Mouse (Mus musculus): ENCODE results near the gene Olfr1424.

DNA sequence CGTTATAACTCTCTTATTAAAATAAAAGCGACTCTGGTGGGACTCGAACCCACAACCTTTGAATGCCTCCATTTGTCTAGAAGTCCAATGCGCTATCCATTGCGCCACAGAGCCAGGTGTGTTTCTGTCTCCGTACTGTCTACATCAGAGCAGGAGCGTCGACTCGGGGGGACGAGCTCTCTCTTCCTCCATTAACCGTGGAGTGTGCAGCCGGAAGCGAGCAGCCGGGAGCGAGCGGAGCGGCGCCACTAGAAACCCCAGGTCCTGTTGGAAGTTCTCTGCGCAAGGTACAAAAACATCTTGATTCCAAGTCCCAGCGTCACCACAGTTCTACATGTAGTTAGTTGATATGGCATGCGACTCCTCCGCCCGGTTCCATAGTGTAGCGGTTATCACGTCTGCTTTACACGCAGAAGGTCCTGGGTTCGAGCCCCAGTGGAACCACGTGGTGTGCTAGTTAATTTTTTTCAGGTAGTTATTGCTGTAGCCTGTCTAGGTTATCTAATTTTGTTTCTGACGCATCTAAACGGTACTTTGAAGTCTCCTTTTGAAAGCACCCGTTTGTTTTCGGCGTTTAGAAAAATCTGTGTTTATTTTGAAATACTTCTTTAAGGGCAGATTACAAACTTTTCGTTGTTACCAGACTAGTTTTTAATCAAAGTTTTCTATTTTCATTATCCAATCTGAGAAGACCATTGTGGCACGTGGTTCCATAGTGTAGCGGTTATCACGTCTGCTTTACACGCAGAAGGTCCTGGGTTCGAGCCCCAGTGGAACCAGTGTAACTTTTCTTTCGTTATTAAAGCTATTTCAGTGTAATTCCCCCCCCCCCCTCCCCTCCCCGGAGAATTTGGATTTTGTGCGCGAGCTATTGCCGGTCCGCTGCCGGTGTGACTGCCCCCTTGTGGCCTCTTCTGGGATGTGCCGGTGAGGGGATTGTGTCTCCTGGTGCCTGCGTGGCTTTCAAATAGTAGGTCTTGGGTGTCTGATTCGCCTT is 50.6 kb downstream of the Olfr1424 start:
- TF ChIP-seq CTCF (IDR thresholded peaks at IDR 0.05; ENCODE audit: insufficient read depth, low read length) (peak; percentile 74), POLR2A (IDR thresholded peaks at IDR 0.05; ENCODE audit: borderline replicate concordance, extremely low read depth, low read depth, low read length) (no peak; the same call in 1 of the 2 replicates)

All from lung, adult 2 months (tissue).